Mouse (Mus musculus): ENCODE measurements at regions not wholly inside any gene's neighbourhood (a gene's known extent, or its start where the extent isn't known, plus 50 kb on each side); places are given as distances from the start of the nearest gene placed in this dataset.
A peak's percentile ranks its signal among the peaks of the same experiment; 100 is the strongest.

- H3K9me3 ChIP-seq (ENCODE audit: low read length), result no peaks in the 10 kb centered on the region
- no peaks in the 10 kb centered on the region for H3K27me3 ChIP-seq (ENCODE audit: insufficient read depth, low read length)
- no peak for TF ChIP-seq POU5F1 (IDR thresholded peaks at IDR 0.05; ENCODE audit: borderline replicate concordance, low read length)
- TF ChIP-seq NANOG (IDR thresholded peaks at IDR 0.05; ENCODE audit: borderline replicate concordance, low read length), result no peak
- no peak for TF ChIP-seq CTCF (conservative IDR thresholded peaks at IDR 0.05; ENCODE audit: low read length)
- no peaks in the 10 kb centered on the region for H3K36me3 ChIP-seq (ENCODE audit: insufficient read depth, low read length)
- H3K4me3 ChIP-seq (replicated peaks; ENCODE audit: low read length), result no peak overlapping the region
- H3K4me1 ChIP-seq (replicated peaks; ENCODE audit: low read depth, low read length), result no peaks in the 10 kb centered on the region
Measured at GRCm38 (mm10) chr14:46571841-46572240, 181.4 kb upstream of the Bmp4 start.

GRCm38 (mm10) chr14:46569273-46569672 lies 178.8 kb upstream of the Bmp4 start:
- Histone ChIP-seq H3K4me3 (replicated peaks; ENCODE audit: low read length) (no peak overlapping the region), H3K27me3 (ENCODE audit: insufficient read depth, low read length) (no peaks in the 10 kb centered on the region), H3K4me1 (replicated peaks; ENCODE audit: low read depth, low read length) (no peaks in the 10 kb centered on the region), H3K36me3 (ENCODE audit: insufficient read depth, low read length) (no peaks in the 10 kb centered on the region), H3K9me3 (ENCODE audit: low read length) (no peaks in the 10 kb centered on the region)
- TF ChIP-seq CTCF (conservative IDR thresholded peaks at IDR 0.05; ENCODE audit: low read length) (no peak), NANOG (IDR thresholded peaks at IDR 0.05; ENCODE audit: borderline replicate concordance, low read length) (no peak), POU5F1 (IDR thresholded peaks at IDR 0.05; ENCODE audit: borderline replicate concordance, low read length) (no peak)

GRCm38 (mm10) chr14:46567411-46567780 lies 176.9 kb upstream of the Bmp4 start:
- Histone ChIP-seq H3K36me3 (ENCODE audit: insufficient read depth, low read length) (no peaks in the 10 kb centered on the region), H3K27me3 (ENCODE audit: insufficient read depth, low read length) (no peaks in the 10 kb centered on the region), H3K4me3 (replicated peaks; ENCODE audit: low read length) (no peak overlapping the region), H3K4me1 (replicated peaks; ENCODE audit: low read depth, low read length) (no peaks in the 10 kb centered on the region), H3K9me3 (ENCODE audit: low read length) (no peaks in the 10 kb centered on the region)
- no peak for TF ChIP-seq CTCF (conservative IDR thresholded peaks at IDR 0.05; ENCODE audit: low read length)
- TF ChIP-seq NANOG (IDR thresholded peaks at IDR 0.05; ENCODE audit: borderline replicate concordance, low read length), result no peak
- no peak for TF ChIP-seq POU5F1 (IDR thresholded peaks at IDR 0.05; ENCODE audit: borderline replicate concordance, low read length)

- H3K4me1 ChIP-seq (replicated peaks; ENCODE audit: low read depth, low read length), result no peaks in the 10 kb centered on the region
- no peaks in the 10 kb centered on the region for H3K9me3 ChIP-seq (ENCODE audit: low read length)
- H3K4me3 ChIP-seq (replicated peaks; ENCODE audit: low read length), result no peak overlapping the region
- no peak for TF ChIP-seq NANOG (IDR thresholded peaks at IDR 0.05; ENCODE audit: borderline replicate concordance, low read length)
- no peak for TF ChIP-seq CTCF (conservative IDR thresholded peaks at IDR 0.05; ENCODE audit: low read length)
- no peak for TF ChIP-seq POU5F1 (IDR thresholded peaks at IDR 0.05; ENCODE audit: borderline replicate concordance, low read length)
- no peaks in the 10 kb centered on the region for H3K36me3 ChIP-seq (ENCODE audit: insufficient read depth, low read length)
- no peaks in the 10 kb centered on the region for H3K27me3 ChIP-seq (ENCODE audit: insufficient read depth, low read length)
Measured at GRCm38 (mm10) chr14:46566681-46567410, 176.4 kb upstream of the Bmp4 start.

- no peak overlapping the region for H3K4me3 ChIP-seq (replicated peaks; ENCODE audit: low read length)
- no peaks in the 10 kb centered on the region for H3K27me3 ChIP-seq (ENCODE audit: insufficient read depth, low read length)
- H3K36me3 ChIP-seq (ENCODE audit: insufficient read depth, low read length), result no peaks in the 10 kb centered on the region
- TF ChIP-seq CTCF (conservative IDR thresholded peaks at IDR 0.05; ENCODE audit: low read length), result peak; percentile 84
- no peak for TF ChIP-seq POU5F1 (IDR thresholded peaks at IDR 0.05; ENCODE audit: borderline replicate concordance, low read length)
- H3K4me1 ChIP-seq (replicated peaks; ENCODE audit: low read depth, low read length), result no peaks in the 10 kb centered on the region
- H3K9me3 ChIP-seq (ENCODE audit: low read length), result no peaks in the 10 kb centered on the region
Measured at GRCm38 (mm10) chr14:46564998-46565397, 174.5 kb upstream of the Bmp4 start.

GRCm38 (mm10) chr14:46562016-46562415 lies 171.5 kb upstream of the Bmp4 start:
- TF ChIP-seq CTCF (conservative IDR thresholded peaks at IDR 0.05; ENCODE audit: low read length) (no peak), POU5F1 (IDR thresholded peaks at IDR 0.05; ENCODE audit: borderline replicate concordance, low read length) (no peak), NANOG (IDR thresholded peaks at IDR 0.05; ENCODE audit: borderline replicate concordance, low read length) (no peak)
- H3K9me3 ChIP-seq (ENCODE audit: low read length), result no peaks in the 10 kb centered on the region
- no peaks in the 10 kb centered on the region for H3K27me3 ChIP-seq (ENCODE audit: insufficient read depth, low read length)
- H3K36me3 ChIP-seq (ENCODE audit: insufficient read depth, low read length), result no peaks in the 10 kb centered on the region
- H3K4me1 ChIP-seq (replicated peaks; ENCODE audit: low read depth, low read length), result no peaks in the 10 kb centered on the region
- H3K4me3 ChIP-seq (replicated peaks; ENCODE audit: low read length), result no peak overlapping the region

GRCm38 (mm10) chr14:46553239-46553638 lies 162.8 kb upstream of the Bmp4 start:
- TF ChIP-seq NANOG (IDR thresholded peaks at IDR 0.05; ENCODE audit: borderline replicate concordance, low read length), result no peak
- no peaks in the 10 kb centered on the region for H3K4me1 ChIP-seq (replicated peaks; ENCODE audit: low read depth, low read length)

GRCm38 (mm10) chr14:46546146-46546545 lies 155.7 kb upstream of the Bmp4 start:
- Histone ChIP-seq H3K27me3 (ENCODE audit: insufficient read depth, low read length) (no peaks in the 10 kb centered on the region), H3K36me3 (ENCODE audit: insufficient read depth, low read length) (no peaks in the 10 kb centered on the region)

More at GRCm38 (mm10) chr14:46553239-46553638, 162.8 kb upstream of the Bmp4 start:
- H3K4me3 ChIP-seq (replicated peaks; ENCODE audit: low read length), result no peak overlapping the region
- no peaks in the 10 kb centered on the region for H3K9me3 ChIP-seq (ENCODE audit: low read length)
- no peaks in the 10 kb centered on the region for H3K36me3 ChIP-seq (ENCODE audit: insufficient read depth, low read length)
- no peaks in the 10 kb centered on the region for H3K27me3 ChIP-seq (ENCODE audit: insufficient read depth, low read length)

More at GRCm38 (mm10) chr14:46546146-46546545, 155.7 kb upstream of the Bmp4 start:
- no peak overlapping the region for H3K4me3 ChIP-seq (replicated peaks; ENCODE audit: low read length)
- H3K4me1 ChIP-seq (replicated peaks; ENCODE audit: low read depth, low read length), result no peaks in the 10 kb centered on the region
- H3K9me3 ChIP-seq (ENCODE audit: low read length), result no peaks in the 10 kb centered on the region
- no peak for TF ChIP-seq POU5F1 (IDR thresholded peaks at IDR 0.05; ENCODE audit: borderline replicate concordance, low read length)
- no peak for TF ChIP-seq NANOG (IDR thresholded peaks at IDR 0.05; ENCODE audit: borderline replicate concordance, low read length)
- TF ChIP-seq CTCF (conservative IDR thresholded peaks at IDR 0.05; ENCODE audit: low read length), result no peak

Data from E14TG2a.4 (cell line).